Mouse (Mus musculus) bone marrow, adult 2 months (tissue): ENCODE measurements at regions not wholly inside any gene's neighbourhood (a gene's known extent, or its start where the extent isn't known, plus 50 kb on each side); places are given as distances from the start of the nearest gene placed in this dataset.

Experiments used
- H3K27ac ChIP-seq: fragments of 200-500 bp; 2 replicates; pipeline ENCODE4 v1.5.1; 2012; ENCODE audit warnings: low read depth, mild to moderate bottlenecking, control low read depth, inconsistent platforms, low read length; ENCODE audit not compliant: control insufficient read depth, poor library complexity, insufficient read depth
- H3K4me1 ChIP-seq: fragments of 200-500 bp; 2 replicates; pipeline ENCODE4 v1.6.1; 2011; ENCODE audit warnings: low read length; ENCODE audit not compliant: control insufficient read depth, insufficient read depth
- H3K4me3 ChIP-seq: fragments of 200-500 bp; replicated peaks from 2 replicates; pipeline ENCODE3; 2011; ENCODE audit warnings: mild to moderate bottlenecking, low read depth, low read length, control low read depth; ENCODE audit not compliant: control insufficient read depth
- CTCF ChIP-seq: fragments of 200-500 bp; IDR thresholded peaks from 2 replicates; pipeline ENCODE4 v1.5.1; 2011; ENCODE audit warnings: low read length, control low read depth; ENCODE audit not compliant: control insufficient read depth, insufficient read depth
- POLR2A ChIP-seq: fragments of 200-500 bp; IDR thresholded peaks from 2 replicates; pipeline ENCODE4 v1.6.1; 2011; ENCODE audit warnings: low read depth, mild to moderate bottlenecking, control low read depth, low read length, borderline replicate concordance; ENCODE audit not compliant: control insufficient read depth
- WGBS: fragments of 180-500 bp; shearing (Covaris S2); methylation state at CpG from one replicate; pipeline ENCODE4 v1.1.7; 2018; 5-methylcytosine and 5-hydroxymethylcytosine counted together

- no peaks in the 10 kb centered on the region; the same call in 1 of the 2 replicates for H3K4me1 ChIP-seq
- no peak overlapping the region for H3K27ac ChIP-seq
- 12% methylated on average over 6 of the region's 6 CpGs for WGBS
- no peak overlapping the region for H3K4me3 ChIP-seq
- no peak for TF ChIP-seq POLR2A
- TF ChIP-seq CTCF: no peak
These were observed 53.1 kb upstream of the Rai14 start for GRCm38 (mm10) chr15:10767535-10767934.

GRCm38 (mm10) chr15:10770410-10771310 lies 56.2 kb upstream of the Rai14 start:
- TF ChIP-seq CTCF (no peak), POLR2A (no peak)
- WGBS: 65% methylated on average over 5 of the region's 5 CpGs
- no peak overlapping the region for H3K4me3 ChIP-seq
- H3K4me1 ChIP-seq: no peaks in the 10 kb centered on the region; the same call in 1 of the 2 replicates
- H3K27ac ChIP-seq: no peak overlapping the region

- WGBS: 27% methylated on average over 4 of the region's 4 CpGs
- Histone ChIP-seq H3K27ac (no peak overlapping the region), H3K4me1 (no peaks in the 10 kb centered on the region; the same call in 1 of the 2 replicates), H3K4me3 (no peak overlapping the region)
- TF ChIP-seq CTCF (no peak), POLR2A (no peak)
These were observed 56.9 kb upstream of the Rai14 start for GRCm38 (mm10) chr15:10771311-10771690.

- H3K4me3 ChIP-seq: no peak overlapping the region
- no peaks in the 10 kb centered on the region for H3K4me1 ChIP-seq
- no peak for TF ChIP-seq POLR2A
- TF ChIP-seq CTCF: no peak
- no peak overlapping the region for H3K27ac ChIP-seq
- WGBS: 6% methylated on average over 13 of the region's 13 CpGs
These were observed 65.7 kb upstream of the Rai14 start for GRCm38 (mm10) chr15:10779941-10780620.

GRCm38 (mm10) chr15:10789371-10789770 lies 74.9 kb upstream of the Rai14 start:
- no peak overlapping the region for H3K27ac ChIP-seq
- H3K4me3 ChIP-seq: no peak overlapping the region
- WGBS: 82% methylated on average over 6 of the region's 6 CpGs
- TF ChIP-seq CTCF (no peak), POLR2A (no peak)
- H3K4me1 ChIP-seq: no peaks in the 10 kb centered on the region

- 66% methylated on average over 3 of the region's 3 CpGs for WGBS
- H3K4me1 ChIP-seq: no peaks in the 10 kb centered on the region
- no peak overlapping the region for H3K4me3 ChIP-seq
- no peak overlapping the region for H3K27ac ChIP-seq
- no peak for TF ChIP-seq CTCF
- TF ChIP-seq POLR2A: no peak
These were observed 76.6 kb upstream of the Rai14 start for GRCm38 (mm10) chr15:10790862-10791497.

GRCm38 (mm10) chr15:10791516-10792112 lies 77.2 kb upstream of the Rai14 start:
- TF ChIP-seq CTCF: no peak
- no peak for TF ChIP-seq POLR2A
- Histone ChIP-seq H3K4me1 (no peaks in the 10 kb centered on the region), H3K4me3 (no peak overlapping the region), H3K27ac (no peak overlapping the region)
- 72% methylated on average over 3 of the region's 3 CpGs for WGBS

GRCm38 (mm10) chr15:10792156-10792555 lies 77.7 kb upstream of the Rai14 start:
- no peak for TF ChIP-seq CTCF
- no peak for TF ChIP-seq POLR2A
- Histone ChIP-seq H3K27ac (no peak overlapping the region), H3K4me1 (no peaks in the 10 kb centered on the region; the same call in 1 of the 2 replicates), H3K4me3 (no peak overlapping the region)
- WGBS: 75% methylated on average over 7 of the region's 7 CpGs
